Mouse (Mus musculus): ENCODE results near the gene Kcna7.

DNA sequence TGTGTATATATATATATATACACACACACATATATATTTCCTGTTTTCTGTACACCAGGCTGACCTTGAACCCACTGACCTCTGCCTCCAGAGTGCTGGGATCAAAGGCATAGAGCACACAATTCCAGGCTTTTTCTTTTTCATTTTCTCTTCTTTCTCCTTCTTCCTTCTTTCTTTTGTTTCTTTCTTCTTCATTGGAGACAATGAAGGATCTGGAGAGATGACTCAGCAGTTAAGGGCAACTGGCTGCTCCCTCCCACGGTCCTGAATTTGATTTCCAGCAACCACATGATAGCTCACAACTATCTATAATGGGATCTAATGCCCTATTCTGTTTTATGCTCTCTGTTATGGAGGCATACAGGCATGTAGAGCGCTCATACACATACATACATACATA, 8.7 kb upstream of the Kcna7 start:
- TF ChIP-seq CTCF (IDR thresholded peaks at IDR 0.05; ENCODE audit: low read depth), result no peak
- no peak for TF ChIP-seq EP300 (IDR thresholded peaks at IDR 0.05; ENCODE audit: low read depth)
